Mouse (Mus musculus): ENCODE measurements around the gene Cbx1. TPM values are rescaled to one million over a fixed set of nuclear protein-coding genes. Genes with fewer than 3 reads are reported as not detected.

The Cbx1 gene
- total and polyA plus RNA-seq, 3 experiments: 132 to 368 (median 152) TPM

GRCm38 (mm10) chr11:96757421-96757820, 31.5 kb upstream of the Cbx1 start:
- Histone ChIP-seq H3K4me1 (ENCODE audit: control insufficient read depth in 1 of 2, insufficient read depth in 2 of 2, low read length in 2 of 2) (no peaks in the 10 kb centered on the region), H3K9me3 (replicated peaks; ENCODE audit: insufficient read depth, low read length) (no peaks in the 10 kb centered on the region), H3K4me3 (ENCODE audit: control insufficient read depth in 1 of 2, insufficient read depth in 1 of 2, low read depth in 2 of 2, low read length in 2 of 2) (no peak overlapping the region), H3K79me2 (ENCODE audit: control insufficient read depth, insufficient read depth, low read length, poor library complexity) (no peaks in the 10 kb centered on the region), H3K36me3 (ENCODE audit: control insufficient read depth in 1 of 2, insufficient read depth in 2 of 2, low read length in 2 of 2) (no peaks in the 10 kb centered on the region), H3K9ac (ENCODE audit: control insufficient read depth, low read depth, low read length, poor library complexity, severe bottlenecking) (no peak overlapping the region), H3K27me3 (ENCODE audit: control insufficient read depth in 1 of 2, insufficient read depth in 2 of 2, low read length in 2 of 2) (peaks cover 4 to 9% of the 10 kb centered on the region in 2 experiments), H3K27ac (ENCODE audit: control insufficient read depth, low read depth, low read length) (no peak overlapping the region)
- DNase-seq (ENCODE audit: low read depth, low spot score): peak; percentile 34
- TF ChIP-seq SMC3 (IDR thresholded peaks at IDR 0.05; ENCODE audit: low read depth, low read length) (peak; percentile 46), CTCF (IDR thresholded peaks at IDR 0.05 in 2 of 3, conservative IDR thresholded peaks at IDR 0.05 in 1 of 3; ENCODE audit: control insufficient read depth in 1 of 3, insufficient read depth in 1 of 3, low read depth in 2 of 3, low read length in 3 of 3, poor library complexity in 1 of 3, severe bottlenecking in 1 of 3) (peak; percentile 10 to 44 (median 17); a peak in 3 of 6 replicates), JUND (IDR thresholded peaks at IDR 0.05; ENCODE audit: low read depth, low read length) (no peak)

GRCm38 (mm10) chr11:96758402-96758801, 30.5 kb upstream of the Cbx1 start:
- DNase-seq (ENCODE audit: low read depth, low spot score): no peak
- no peaks in the 10 kb centered on the region for H3K79me2 ChIP-seq (ENCODE audit: control insufficient read depth, insufficient read depth, low read length, poor library complexity)
- no peak overlapping the region for H3K4me3 ChIP-seq (ENCODE audit: control insufficient read depth in 1 of 2, insufficient read depth in 1 of 2, low read depth in 2 of 2, low read length in 2 of 2)
- H3K4me1 ChIP-seq (ENCODE audit: control insufficient read depth in 1 of 2, insufficient read depth in 2 of 2, low read length in 2 of 2): no peaks in the 10 kb centered on the region
- no peaks in the 10 kb centered on the region for H3K36me3 ChIP-seq (ENCODE audit: control insufficient read depth in 1 of 2, insufficient read depth in 2 of 2, low read length in 2 of 2)
- H3K27me3 ChIP-seq (ENCODE audit: control insufficient read depth in 1 of 2, insufficient read depth in 2 of 2, low read length in 2 of 2): peaks cover 1 to 5% of the 10 kb centered on the region in 2 experiments
- no peaks in the 10 kb centered on the region for H3K9me3 ChIP-seq (replicated peaks; ENCODE audit: insufficient read depth, low read length)
- TF ChIP-seq POLR2A (IDR thresholded peaks at IDR 0.05; ENCODE audit: control insufficient read depth in 1 of 2, insufficient read depth in 1 of 2, low read depth in 1 of 2, low read length in 2 of 2, poor library complexity in 1 of 2) (no peak), ZMIZ1 (IDR thresholded peaks at IDR 0.05; ENCODE audit: low read depth, low read length) (no peak), GATA1 (IDR thresholded peaks at IDR 0.05; ENCODE audit: low read depth, low read length) (no peak), EP300 (IDR thresholded peaks at IDR 0.05; ENCODE audit: low read depth in 1 of 2, low read length in 2 of 2) (no peak), MAZ (IDR thresholded peaks at IDR 0.05; ENCODE audit: low read depth, low read length) (no peak), GABPA (IDR thresholded peaks at IDR 0.05; ENCODE audit: low read depth, low read length) (no peak)
- no peak overlapping the region for H3K9ac ChIP-seq (ENCODE audit: control insufficient read depth, low read depth, low read length, poor library complexity, severe bottlenecking)
- H3K27ac ChIP-seq (ENCODE audit: control insufficient read depth, low read depth, low read length): no peak overlapping the region

- H3K36me3 ChIP-seq (ENCODE audit: control insufficient read depth in 1 of 2, insufficient read depth in 2 of 2, low read length in 2 of 2): no peaks in the 10 kb centered on the region
- H3K4me3 ChIP-seq (ENCODE audit: control insufficient read depth in 1 of 2, insufficient read depth in 1 of 2, low read depth in 2 of 2, low read length in 2 of 2): no peak overlapping the region
- H3K9ac ChIP-seq (ENCODE audit: control insufficient read depth, low read depth, low read length, poor library complexity, severe bottlenecking): no peak overlapping the region
- no peaks in the 10 kb centered on the region for H3K79me2 ChIP-seq (ENCODE audit: control insufficient read depth, insufficient read depth, low read length, poor library complexity)
- peak; percentile 82 for DNase-seq (ENCODE audit: low read depth, low spot score)
- H3K27me3 ChIP-seq (ENCODE audit: control insufficient read depth in 1 of 2, insufficient read depth in 2 of 2, low read length in 2 of 2): peaks cover 1 to 3% of the 10 kb centered on the region in 2 experiments
- TF ChIP-seq MYC (IDR thresholded peaks at IDR 0.05; ENCODE audit: low read depth, low read length) (peak; percentile 26; the same call in 1 of the 2 replicates), SIN3A (IDR thresholded peaks at IDR 0.05; ENCODE audit: low read length) (peak; percentile 55; the same call in 1 of the 2 replicates), MEF2A (IDR thresholded peaks at IDR 0.05; ENCODE audit: extremely low read depth, insufficient replicate concordance, low read depth, low read length, poor library complexity, severe bottlenecking) (no peak), MAZ (IDR thresholded peaks at IDR 0.05; ENCODE audit: low read depth, low read length) (no peak), CTCF (IDR thresholded peaks at IDR 0.05 in 2 of 3, conservative IDR thresholded peaks at IDR 0.05 in 1 of 3; ENCODE audit: control insufficient read depth in 1 of 3, insufficient read depth in 1 of 3, low read depth in 2 of 3, low read length in 3 of 3, poor library complexity in 1 of 3, severe bottlenecking in 1 of 3) (peak; percentile 73 to 98 (median 96)), SMC3 (IDR thresholded peaks at IDR 0.05; ENCODE audit: low read depth, low read length) (peak; percentile 95), ZC3H11A (IDR thresholded peaks at IDR 0.05; ENCODE audit: low read depth, low read length) (peak; percentile 73), RAD21 (IDR thresholded peaks at IDR 0.05; ENCODE audit: low read depth, low read length) (peak; percentile 89)
- H3K9me3 ChIP-seq (replicated peaks; ENCODE audit: insufficient read depth, low read length): no peaks in the 10 kb centered on the region
- no peak overlapping the region for H3K27ac ChIP-seq (ENCODE audit: control insufficient read depth, low read depth, low read length)
- H3K4me1 ChIP-seq (ENCODE audit: control insufficient read depth in 1 of 2, insufficient read depth in 2 of 2, low read length in 2 of 2): peaks cover 0 to 2% of the 10 kb centered on the region in 2 experiments; a peak in 1 of 4 replicates
Measured at GRCm38 (mm10) chr11:96760042-96760441, 28.9 kb upstream of the Cbx1 start.

Data from MEL (cell line).